Mouse (Mus musculus): ENCODE data around the gene Lhx2. TPM values are rescaled to one million over a fixed set of nuclear protein-coding genes. Genes with fewer than 3 reads are reported as not detected.

Lhx2 gene
- not detected in 2 replicates for total RNA-seq (2015; ENCODE audit: low replicate concordance)
- not detected in 2 replicates for total RNA-seq (2017; ENCODE audit: low replicate concordance)

GRCm38 (mm10) chr2:38338990-38339909, at the start of gene Lhx2:
Gene Lhx2 (plus strand): TSS chr2:38339281.
- ATAC-seq (replicated peaks; ENCODE audit: low FRiP score, poor library complexity, severe bottlenecking): no peak

DNA sequence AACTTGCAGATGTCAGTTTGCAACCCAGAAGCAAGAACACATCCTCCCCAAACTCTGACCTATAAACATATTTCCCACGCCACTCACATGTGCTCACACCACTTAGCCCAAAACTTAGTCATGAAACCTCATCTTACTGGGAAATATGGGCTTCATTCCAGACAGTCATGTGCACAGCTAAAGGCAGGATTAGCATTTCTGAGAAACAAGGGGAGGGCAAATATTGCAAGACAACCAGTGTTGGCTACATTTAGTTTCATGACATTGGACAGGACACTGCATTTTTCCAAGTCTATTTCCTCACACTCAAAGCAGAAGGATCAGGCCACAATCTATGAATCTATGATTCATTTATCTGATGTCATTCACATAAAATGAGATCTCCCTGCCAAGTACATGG, 47.6 kb upstream of the Lhx2 start:
- no peak for ATAC-seq (replicated peaks; ENCODE audit: low FRiP score, poor library complexity, severe bottlenecking)

GRCm38 (mm10) chr2:38295939-38296338, 43.1 kb upstream of the Lhx2 start:
- ATAC-seq (replicated peaks; ENCODE audit: low FRiP score, poor library complexity, severe bottlenecking): no peak

- ATAC-seq (replicated peaks; ENCODE audit: low FRiP score, poor library complexity, severe bottlenecking): no peak
Measured at GRCm38 (mm10) chr2:38300941-38301340, 38.1 kb upstream of the Lhx2 start.

DNA sequence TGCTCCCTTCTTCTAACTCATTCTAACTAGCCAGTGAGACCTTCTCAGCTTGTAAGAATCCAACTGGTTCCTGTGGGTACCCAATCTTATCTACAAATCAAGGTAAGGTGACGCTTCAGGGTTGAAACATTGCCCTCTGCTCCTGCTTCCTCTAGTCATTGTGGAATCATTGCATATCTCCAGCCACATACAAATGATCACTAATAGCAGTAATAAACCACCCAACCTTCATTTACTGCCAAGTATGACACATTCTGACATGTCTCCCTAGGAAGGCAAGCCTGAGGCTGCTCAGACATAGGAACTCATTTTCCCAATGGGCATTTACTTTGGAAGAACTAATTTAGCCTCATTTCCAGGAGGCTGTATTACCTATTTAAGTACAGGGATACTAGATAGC, 33.9 kb upstream of the Lhx2 start:
- no peak for ATAC-seq (replicated peaks; ENCODE audit: low FRiP score, poor library complexity, severe bottlenecking)

GRCm38 (mm10) chr2:38312921-38313320, 26.2 kb upstream of the Lhx2 start:
- ATAC-seq (replicated peaks; ENCODE audit: low FRiP score, poor library complexity, severe bottlenecking): no peak

DNA sequence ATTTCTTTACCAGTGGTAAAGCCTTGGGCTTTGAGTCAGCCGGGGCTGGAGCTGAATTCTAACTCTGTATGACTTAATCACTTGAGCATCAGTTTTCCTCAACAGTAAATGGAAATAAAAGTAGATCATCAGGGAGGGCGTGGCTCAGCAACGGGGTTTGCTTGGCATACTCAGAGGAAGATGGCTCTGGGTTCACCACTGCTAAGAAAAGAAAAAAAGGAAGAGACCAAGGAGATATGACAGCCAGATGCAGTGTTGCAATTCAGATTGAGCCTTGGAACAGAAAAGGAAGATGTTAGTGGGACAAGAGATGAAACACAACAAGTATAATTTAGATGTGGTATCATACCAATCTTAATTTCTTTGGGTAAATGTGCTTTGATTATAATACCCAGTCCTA, 25.7 kb upstream of the Lhx2 start:
- ATAC-seq (replicated peaks; ENCODE audit: low FRiP score, poor library complexity, severe bottlenecking): no peak

- ATAC-seq (replicated peaks; ENCODE audit: low FRiP score, poor library complexity, severe bottlenecking): no peak
Measured at GRCm38 (mm10) chr2:38319086-38319485, 20.0 kb upstream of the Lhx2 start.

DNA sequence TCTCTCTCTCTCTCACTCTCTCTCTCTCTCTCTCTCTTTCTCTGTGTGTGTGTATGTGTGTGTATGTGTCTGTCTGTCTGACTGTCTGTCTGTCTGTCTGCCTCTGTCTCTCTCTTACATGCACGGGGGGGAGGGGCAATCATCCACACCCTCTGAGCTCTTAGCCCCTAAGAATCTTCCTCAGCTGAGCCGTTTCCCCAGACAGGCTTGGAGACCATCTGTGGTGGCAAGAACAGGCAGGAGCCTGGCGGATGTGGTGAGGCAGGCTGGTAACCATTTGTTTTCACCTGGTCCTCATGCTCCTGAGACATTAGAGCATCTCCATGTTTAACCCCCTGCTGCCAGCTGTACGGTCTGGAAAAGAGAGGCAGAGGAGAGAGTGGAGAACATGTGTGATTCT, 18.2 kb upstream of the Lhx2 start:
- ATAC-seq (replicated peaks; ENCODE audit: low FRiP score, poor library complexity, severe bottlenecking): no peak

GRCm38 (mm10) chr2:38323380-38323779, 15.7 kb upstream of the Lhx2 start:
- no peak for ATAC-seq (replicated peaks; ENCODE audit: low FRiP score, poor library complexity, severe bottlenecking)

- no peak for ATAC-seq (replicated peaks; ENCODE audit: low FRiP score, poor library complexity, severe bottlenecking)
Measured at GRCm38 (mm10) chr2:38326671-38327070, 12.4 kb upstream of the Lhx2 start.

GRCm38 (mm10) chr2:38333586-38334119, 5.4 kb upstream of the Lhx2 start:
- ATAC-seq (replicated peaks; ENCODE audit: low FRiP score, poor library complexity, severe bottlenecking): no peak

GRCm38 (mm10) chr2:38336606-38337005, 2.5 kb upstream of the Lhx2 start:
- ATAC-seq (replicated peaks; ENCODE audit: low FRiP score, poor library complexity, severe bottlenecking): no peak

- no peak for ATAC-seq (replicated peaks; ENCODE audit: low FRiP score, poor library complexity, severe bottlenecking)
Measured at GRCm38 (mm10) chr2:38337091-38337640, 1.9 kb upstream of the Lhx2 start.

GRCm38 (mm10) chr2:38337681-38338080, 1.4 kb upstream of the Lhx2 start:
- no peak for ATAC-seq (replicated peaks; ENCODE audit: low FRiP score, poor library complexity, severe bottlenecking)

GRCm38 (mm10) chr2:38338348-38338932, 641 bp upstream of the Lhx2 start:
- ATAC-seq (replicated peaks; ENCODE audit: low FRiP score, poor library complexity, severe bottlenecking): no peak

GRCm38 (mm10) chr2:38339910-38340625, 987 bp downstream of the Lhx2 start:
- no peak for ATAC-seq (replicated peaks; ENCODE audit: low FRiP score, poor library complexity, severe bottlenecking)

- no peak for ATAC-seq (replicated peaks; ENCODE audit: low FRiP score, poor library complexity, severe bottlenecking)
Measured at GRCm38 (mm10) chr2:38340626-38341200, 1.6 kb downstream of the Lhx2 start.

- ATAC-seq (replicated peaks; ENCODE audit: low FRiP score, poor library complexity, severe bottlenecking): no peak
Measured at GRCm38 (mm10) chr2:38343573-38343972, 4.5 kb downstream of the Lhx2 start.

GRCm38 (mm10) chr2:38344727-38345126, 5.6 kb downstream of the Lhx2 start:
- no peak for ATAC-seq (replicated peaks; ENCODE audit: low FRiP score, poor library complexity, severe bottlenecking)

All from erythroblast, adult 5-6 weeks (primary cell).